Mouse (Mus musculus) small intestine, adult 2 months (tissue): ENCODE results near the gene Gad1.

ENCODE experiments used
- CTCF ChIP-seq: fragments of 200-500 bp; IDR thresholded peaks from 2 replicates; pipeline ENCODE4 v1.5.1; 2012; ENCODE audit warnings: low read depth, mild to moderate bottlenecking, control low read depth, inconsistent platforms, low read length, moderate library complexity, mixed read lengths; ENCODE audit not compliant: insufficient replicate concordance, insufficient read length; ENCODE audit errors: extremely low read depth
- POLR2A ChIP-seq: fragments of 200-500 bp; IDR thresholded peaks from 2 replicates; pipeline ENCODE4 v1.6.1; 2012; ENCODE audit warnings: low read depth, mild to moderate bottlenecking, control low read depth, inconsistent platforms, low read length, moderate library complexity

- no peak for TF ChIP-seq POLR2A
- TF ChIP-seq CTCF = no peak
These were observed 95.4 kb downstream of the Gad1 start for GRCm38 (mm10) chr2:70648271-70648670.
